Mouse (Mus musculus): ENCODE measurements at regions not wholly inside any gene's neighbourhood (a gene's known extent, or its start where the extent isn't known, plus 50 kb on each side); places are given as distances from the start of the nearest gene placed in this dataset.
A peak's percentile ranks its signal among the peaks of the same experiment; 100 is the strongest.
"Not testable (repeated sequence)": the region's sequence is repeated elsewhere in the genome, so short reads cannot be mapped to it uniquely, and the experiment has no call there.

DNA sequence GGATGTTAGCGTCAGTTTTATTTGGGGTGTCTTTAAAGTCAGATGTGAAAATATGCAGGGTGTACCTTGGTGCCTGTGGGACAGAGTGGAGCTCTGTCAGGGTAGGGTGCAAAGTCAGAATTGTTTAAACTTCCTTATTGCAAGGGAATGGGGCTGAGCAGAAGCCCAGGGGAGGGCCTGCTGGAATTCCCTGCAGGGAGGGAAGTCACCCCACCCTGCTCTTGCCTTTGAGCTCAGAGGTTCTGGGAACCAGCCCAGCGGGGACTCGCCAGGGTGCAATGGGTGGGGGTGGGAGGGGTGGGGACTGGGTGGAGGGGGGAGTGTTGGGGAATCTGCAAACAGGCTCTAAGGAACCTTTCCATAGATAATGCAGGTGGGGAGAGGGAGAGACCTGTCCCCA lies 508.6 kb downstream of the Zfp704 start:
- WGBS (ENCODE audit: insufficient replicate concordance) = 36% methylated on average over 3 of the region's 3 CpGs
- no peak overlapping the region for H3K9ac ChIP-seq
- no peaks in the 10 kb centered on the region; the same call in 1 of the 2 replicates for H3K4me1 ChIP-seq (replicated peaks)
- no peak overlapping the region for H3K4me2 ChIP-seq
- ATAC-seq (ENCODE audit: low read depth) (no peak), DNase-seq (no peak)
- no peak overlapping the region for H3K27ac ChIP-seq
- no peaks in the 10 kb centered on the region for H3K36me3 ChIP-seq
- H3K9me3 ChIP-seq (replicated peaks) = no peaks in the 10 kb centered on the region
- no peak overlapping the region for H3K4me3 ChIP-seq (replicated peaks)
- no peaks in the 10 kb centered on the region for H3K27me3 ChIP-seq

DNA sequence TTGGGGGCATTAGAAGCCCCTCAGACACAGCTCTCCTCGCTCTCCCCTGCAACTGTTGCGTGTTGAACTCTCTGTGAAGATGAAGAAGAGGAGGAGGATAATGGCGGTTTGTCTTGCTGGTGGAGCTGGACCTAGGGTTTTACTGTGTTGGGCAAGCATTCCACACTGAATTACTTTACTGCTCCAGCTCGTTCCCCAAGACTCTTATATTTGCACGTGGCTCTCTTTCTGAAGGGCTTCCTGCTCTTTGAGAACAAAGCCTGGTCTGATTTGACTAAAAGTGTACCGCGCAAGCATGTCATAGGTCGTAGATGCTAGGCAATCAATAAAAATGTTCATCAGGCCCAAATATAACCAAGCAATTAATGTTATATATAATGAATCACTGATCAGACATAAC lies 509.1 kb downstream of the Zfp704 start:
- Histone ChIP-seq H3K27ac (no peak overlapping the region), H3K36me3 (no peaks in the 10 kb centered on the region)

DNA sequence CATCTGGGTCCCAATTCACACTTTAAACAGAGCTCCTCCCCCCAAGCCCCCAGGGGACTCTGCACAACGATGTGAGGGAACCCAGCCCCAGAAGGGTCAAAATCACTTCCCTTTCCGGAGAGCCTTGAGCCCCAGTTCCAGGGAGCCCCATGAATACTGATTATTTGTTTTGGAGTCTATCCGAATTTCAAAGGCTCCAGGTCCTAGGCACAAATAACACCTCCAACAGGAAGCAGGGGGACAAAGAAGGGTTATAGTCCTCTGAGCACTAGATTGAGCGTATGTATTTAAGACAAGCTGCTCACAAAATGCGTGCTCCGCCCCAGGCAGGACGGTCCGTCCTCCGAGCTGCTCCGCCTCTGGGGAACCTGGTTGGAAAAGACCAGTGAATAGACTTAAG lies 511.4 kb downstream of the Zfp704 start:
- 66% methylated on average over 10 of the region's 10 CpGs for WGBS (ENCODE audit: insufficient replicate concordance)
- ATAC-seq (ENCODE audit: low read depth) = no peak
- no peak overlapping the region for H3K9ac ChIP-seq

More for the DNA sequence above, 509.1 kb downstream of the Zfp704 start:
- DNase-seq (no peak), ATAC-seq (ENCODE audit: low read depth) (no peak)
- WGBS (ENCODE audit: insufficient replicate concordance) = 70% methylated on average over 8 of the region's 8 CpGs
- no peak overlapping the region for H3K9ac ChIP-seq
- H3K27me3 ChIP-seq = no peaks in the 10 kb centered on the region
- no peak overlapping the region for H3K4me2 ChIP-seq
- no peaks in the 10 kb centered on the region for H3K9me3 ChIP-seq (replicated peaks)
- no peak overlapping the region for H3K4me3 ChIP-seq (replicated peaks)
- H3K4me1 ChIP-seq (replicated peaks) = no peaks in the 10 kb centered on the region; the same call in 1 of the 2 replicates

DNA sequence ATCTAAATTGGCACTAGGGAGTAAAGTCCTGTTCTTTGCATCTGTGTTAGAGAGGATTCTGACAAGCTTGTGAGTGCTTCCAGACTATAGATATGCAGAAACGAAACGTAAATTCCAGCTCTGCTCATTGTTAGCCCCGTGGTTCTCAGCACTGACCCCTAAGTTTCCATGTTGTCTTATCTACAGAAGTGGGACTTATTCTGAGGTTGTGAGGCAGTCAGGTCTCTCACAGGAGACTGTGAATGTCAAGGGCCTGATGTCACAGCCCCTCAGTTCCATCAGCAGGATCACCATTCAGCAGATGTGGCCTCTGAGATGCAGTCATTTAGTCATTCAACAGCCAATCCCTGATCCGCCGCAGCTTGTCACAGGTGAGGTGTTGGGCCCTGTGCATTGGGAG lies 525.8 kb downstream of the Zfp704 start:
- Histone ChIP-seq H3K9ac (no peak overlapping the region), H3K27me3 (no peaks in the 10 kb centered on the region), H3K4me1 (replicated peaks) (no peaks in the 10 kb centered on the region), H3K36me3 (no peaks in the 10 kb centered on the region), H3K4me3 (replicated peaks) (no peak overlapping the region), H3K9me3 (replicated peaks) (no peaks in the 10 kb centered on the region), H3K27ac (no peak overlapping the region), H3K4me2 (no peak overlapping the region)
- WGBS (ENCODE audit: insufficient replicate concordance) = 63% methylated on average over 5 of the region's 5 CpGs
- ATAC-seq (ENCODE audit: low read depth) (no peak), DNase-seq (no peak)

More for the DNA sequence above, 511.4 kb downstream of the Zfp704 start:
- Histone ChIP-seq H3K27ac (no peak overlapping the region), H3K36me3 (no peaks in the 10 kb centered on the region), H3K27me3 (no peaks in the 10 kb centered on the region), H3K4me2 (no peak overlapping the region), H3K4me3 (replicated peaks) (no peak overlapping the region), H3K9me3 (replicated peaks) (no peaks in the 10 kb centered on the region), H3K4me1 (replicated peaks) (no peaks in the 10 kb centered on the region)
- DNase-seq = no peak

DNA sequence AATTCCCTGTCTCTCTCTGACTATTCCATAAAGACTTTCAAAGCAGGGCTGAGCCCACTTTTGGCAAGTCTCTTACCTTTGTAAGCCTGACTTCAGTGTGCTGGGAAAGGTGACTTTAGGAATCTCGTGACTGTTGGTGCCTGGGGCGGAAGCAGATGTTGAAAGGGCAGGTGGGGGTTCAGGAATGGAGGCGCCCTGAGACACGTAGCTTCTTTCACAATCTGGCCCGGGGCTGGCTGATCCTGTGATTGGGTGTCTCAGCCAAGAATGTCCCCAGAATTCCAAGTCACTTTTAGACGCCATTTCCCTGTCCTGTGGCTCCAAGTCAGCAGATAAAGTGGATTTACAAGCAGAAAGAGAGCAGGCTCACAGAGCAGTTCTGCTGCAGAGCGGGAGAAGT lies 527.8 kb downstream of the Zfp704 start:
- Histone ChIP-seq H3K36me3 (no peaks in the 10 kb centered on the region), H3K27me3 (no peaks in the 10 kb centered on the region), H3K4me3 (replicated peaks) (no peak overlapping the region), H3K9me3 (replicated peaks) (no peaks in the 10 kb centered on the region), H3K4me1 (replicated peaks) (no peaks in the 10 kb centered on the region), H3K27ac (no peak overlapping the region), H3K4me2 (no peak overlapping the region), H3K9ac (no peak overlapping the region)
- DNase-seq = no peak
- 52% methylated on average over 7 of the region's 7 CpGs for WGBS (ENCODE audit: insufficient replicate concordance)
- ATAC-seq (ENCODE audit: low read depth) = no peak

DNA sequence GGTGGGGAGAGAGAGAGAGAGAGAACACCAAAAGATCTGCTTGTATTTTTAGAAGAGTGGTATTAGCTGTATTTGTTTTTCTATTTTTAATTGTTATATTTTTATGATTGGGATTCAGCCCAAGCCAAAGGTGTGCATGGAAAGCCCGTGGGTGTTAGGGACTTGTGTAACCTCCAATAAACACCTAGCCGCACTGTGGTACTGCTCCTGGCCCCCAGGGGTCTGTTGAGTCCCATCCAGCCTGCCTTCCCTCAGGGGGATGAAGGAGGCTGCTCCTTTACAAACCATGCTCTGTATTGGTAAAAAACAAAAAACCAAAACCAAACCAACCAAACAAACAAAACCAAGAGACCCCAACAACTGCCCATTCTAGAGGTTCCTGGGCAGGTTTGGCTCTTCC lies 531.7 kb downstream of the Zfp704 start:
- H3K27me3 ChIP-seq = no peaks in the 10 kb centered on the region
- DNase-seq = no peak
- H3K4me3 ChIP-seq (replicated peaks) = no peak overlapping the region
- no peaks in the 10 kb centered on the region for H3K4me1 ChIP-seq (replicated peaks)
- 68% methylated on average over 2 of the region's 2 CpGs for WGBS (ENCODE audit: insufficient replicate concordance)
- H3K27ac ChIP-seq = no peak overlapping the region
- H3K4me2 ChIP-seq = no peak overlapping the region
- no peak for ATAC-seq (ENCODE audit: low read depth)
- H3K9ac ChIP-seq = no peak overlapping the region
- H3K9me3 ChIP-seq (replicated peaks) = no peaks in the 10 kb centered on the region
- no peaks in the 10 kb centered on the region for H3K36me3 ChIP-seq

DNA sequence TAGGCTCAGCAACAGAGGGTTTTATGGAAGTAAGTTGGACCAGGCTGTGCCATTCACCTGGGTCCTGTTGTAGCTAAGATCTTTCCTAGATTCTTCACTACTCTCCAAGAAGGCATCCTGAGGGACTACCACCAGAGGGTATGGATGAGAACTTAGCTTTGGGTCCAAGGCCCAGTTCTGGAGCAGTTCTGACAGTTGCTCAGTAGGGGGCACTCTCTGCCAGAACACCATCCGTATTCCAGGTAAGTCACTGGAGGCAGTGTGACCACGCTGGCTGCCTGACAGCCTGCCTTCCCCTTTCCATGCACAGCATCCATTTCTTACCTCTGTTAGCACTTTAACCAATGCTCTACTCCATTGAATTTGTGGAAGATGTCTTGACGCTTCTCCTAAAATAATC lies 533.2 kb downstream of the Zfp704 start:
- H3K4me1 ChIP-seq (replicated peaks) = no peaks in the 10 kb centered on the region
- no peak overlapping the region for H3K27ac ChIP-seq
- WGBS (ENCODE audit: insufficient replicate concordance) = 18% methylated on average over 3 of the region's 3 CpGs
- no peaks in the 10 kb centered on the region for H3K36me3 ChIP-seq
- H3K9ac ChIP-seq = no peak overlapping the region
- DNase-seq = no peak
- no peaks in the 10 kb centered on the region for H3K27me3 ChIP-seq
- no peak overlapping the region for H3K4me3 ChIP-seq (replicated peaks)
- no peaks in the 10 kb centered on the region for H3K9me3 ChIP-seq (replicated peaks)
- ATAC-seq (ENCODE audit: low read depth) = no peak
- H3K4me2 ChIP-seq = no peak overlapping the region

DNA sequence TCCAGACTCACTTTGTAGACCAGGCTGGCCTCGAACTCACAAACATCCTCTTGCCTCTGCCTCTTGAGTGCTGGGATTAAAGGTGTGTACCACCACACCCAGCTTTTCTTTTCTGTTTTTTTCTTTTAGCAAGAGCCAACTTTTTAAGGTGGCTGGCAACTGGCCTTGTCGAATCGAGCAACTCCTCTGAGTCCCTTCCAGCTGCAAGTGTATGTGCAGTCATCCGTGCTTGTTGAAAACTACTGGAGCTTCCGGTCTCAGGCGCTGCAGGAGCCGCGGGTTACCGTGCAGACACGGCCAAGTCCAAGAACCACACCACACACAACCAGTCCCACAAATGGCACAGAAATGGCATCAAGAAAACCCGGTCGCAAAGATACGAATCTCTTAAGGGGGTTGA lies 537.4 kb downstream of the Zfp704 start:
- H3K27ac ChIP-seq; ATAC-seq (ENCODE audit: low read depth); DNase-seq; H3K27me3 ChIP-seq; H3K9ac ChIP-seq; H3K4me1 ChIP-seq (replicated peaks); H3K9me3 ChIP-seq (replicated peaks); H3K4me2 ChIP-seq; H3K36me3 ChIP-seq; H3K4me3 ChIP-seq (replicated peaks): not testable (repeated sequence)
- WGBS (ENCODE audit: insufficient replicate concordance) = 80% methylated on average over 13 of the region's 13 CpGs

DNA sequence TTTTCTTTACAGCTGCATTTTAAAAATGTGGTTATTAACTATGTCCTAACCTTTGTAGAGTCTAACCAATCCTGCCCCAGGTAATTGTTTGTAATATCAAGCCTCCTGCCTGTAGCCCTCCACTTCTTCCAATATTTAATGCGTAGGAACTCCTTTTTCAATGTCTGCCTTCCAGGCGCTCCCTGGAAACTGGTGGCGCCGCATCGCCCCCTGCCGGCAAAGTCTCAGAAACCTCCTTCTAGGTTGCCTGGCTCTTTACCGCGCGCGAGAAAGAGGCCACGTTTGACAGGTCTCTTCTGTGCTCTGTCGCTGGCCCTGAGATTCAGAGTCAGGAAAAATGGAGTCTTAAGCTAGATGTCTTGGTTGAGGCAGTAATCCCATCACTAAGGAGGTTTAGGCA lies 542.8 kb downstream of the Zfp704 start:
- H3K27me3 ChIP-seq = no peaks in the 10 kb centered on the region
- WGBS (ENCODE audit: insufficient replicate concordance) = 5% methylated on average over 12 of the region's 12 CpGs
- H3K9me3 ChIP-seq (replicated peaks) = no peaks in the 10 kb centered on the region

DNA sequence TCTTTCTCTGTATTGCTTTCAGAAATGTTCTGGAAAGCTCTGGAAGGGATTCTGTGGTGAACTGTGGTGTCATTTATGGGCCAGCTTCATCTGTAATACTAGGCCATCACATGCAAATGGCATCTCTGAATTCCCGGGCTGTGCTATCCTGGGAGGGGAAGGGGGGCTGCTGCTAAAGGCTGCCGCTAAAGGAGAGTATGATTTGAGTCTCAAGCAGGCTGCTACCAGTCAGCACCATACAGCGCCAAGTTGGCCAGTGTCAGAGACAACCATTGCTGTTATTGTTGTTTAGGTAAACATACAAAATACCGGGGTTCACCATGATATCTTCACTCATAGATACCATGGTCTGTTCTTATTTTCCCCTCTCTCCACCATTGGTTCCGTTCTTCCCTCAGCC lies 543.5 kb downstream of the Zfp704 start:
- no peaks in the 10 kb centered on the region for H3K27me3 ChIP-seq
- H3K36me3 ChIP-seq = no peaks in the 10 kb centered on the region
- no peak overlapping the region for H3K27ac ChIP-seq
- no peak for DNase-seq
- H3K4me2 ChIP-seq = no peak overlapping the region
- H3K9me3 ChIP-seq (replicated peaks) = no peaks in the 10 kb centered on the region
- 68% methylated on average over 5 of the region's 5 CpGs for WGBS (ENCODE audit: insufficient replicate concordance)
- H3K4me1 ChIP-seq (replicated peaks) = no peaks in the 10 kb centered on the region
- H3K4me3 ChIP-seq (replicated peaks) = no peak overlapping the region
- H3K9ac ChIP-seq = no peak overlapping the region
- no peak for ATAC-seq (ENCODE audit: low read depth)

More for the DNA sequence above, 542.8 kb downstream of the Zfp704 start:
- no peak overlapping the region for H3K4me3 ChIP-seq (replicated peaks)
- H3K4me1 ChIP-seq (replicated peaks) = no peaks in the 10 kb centered on the region
- H3K4me2 ChIP-seq = no peak overlapping the region
- H3K9ac ChIP-seq = no peak overlapping the region
- H3K27ac ChIP-seq = no peak overlapping the region
- H3K36me3 ChIP-seq = no peaks in the 10 kb centered on the region
- ATAC-seq (ENCODE audit: low read depth) (no peak), DNase-seq (peak; percentile 42)

DNA sequence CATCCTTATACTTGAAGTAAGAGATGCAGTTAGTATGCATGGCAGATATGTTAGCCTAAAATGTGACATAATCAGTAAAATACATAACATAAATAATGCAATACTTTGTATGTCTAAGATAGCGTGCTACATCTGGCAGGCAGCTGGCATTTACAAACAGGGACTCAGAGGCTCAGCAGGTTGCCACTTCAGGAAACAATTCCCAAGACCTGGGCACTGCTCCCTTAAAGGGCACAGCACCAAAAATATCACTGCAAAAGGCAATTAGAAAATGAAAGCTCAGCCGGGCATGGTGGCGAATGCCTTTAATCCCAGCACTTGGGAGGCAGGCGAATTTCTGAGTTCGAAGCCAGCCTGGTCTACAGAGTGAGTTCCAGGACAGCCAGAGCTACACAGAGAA lies 544.0 kb downstream of the Zfp704 start:
- Histone ChIP-seq H3K4me2 (no peak overlapping the region), H3K9me3 (replicated peaks) (no peaks in the 10 kb centered on the region), H3K4me1 (replicated peaks) (no peaks in the 10 kb centered on the region), H3K9ac (no peak overlapping the region), H3K27me3 (no peaks in the 10 kb centered on the region), H3K4me3 (replicated peaks) (no peak overlapping the region), H3K36me3 (no peaks in the 10 kb centered on the region), H3K27ac (no peak overlapping the region)
- no peak for ATAC-seq (ENCODE audit: low read depth)
- 82% methylated on average over 5 of the region's 5 CpGs for WGBS (ENCODE audit: insufficient replicate concordance)
- DNase-seq = no peak

DNA sequence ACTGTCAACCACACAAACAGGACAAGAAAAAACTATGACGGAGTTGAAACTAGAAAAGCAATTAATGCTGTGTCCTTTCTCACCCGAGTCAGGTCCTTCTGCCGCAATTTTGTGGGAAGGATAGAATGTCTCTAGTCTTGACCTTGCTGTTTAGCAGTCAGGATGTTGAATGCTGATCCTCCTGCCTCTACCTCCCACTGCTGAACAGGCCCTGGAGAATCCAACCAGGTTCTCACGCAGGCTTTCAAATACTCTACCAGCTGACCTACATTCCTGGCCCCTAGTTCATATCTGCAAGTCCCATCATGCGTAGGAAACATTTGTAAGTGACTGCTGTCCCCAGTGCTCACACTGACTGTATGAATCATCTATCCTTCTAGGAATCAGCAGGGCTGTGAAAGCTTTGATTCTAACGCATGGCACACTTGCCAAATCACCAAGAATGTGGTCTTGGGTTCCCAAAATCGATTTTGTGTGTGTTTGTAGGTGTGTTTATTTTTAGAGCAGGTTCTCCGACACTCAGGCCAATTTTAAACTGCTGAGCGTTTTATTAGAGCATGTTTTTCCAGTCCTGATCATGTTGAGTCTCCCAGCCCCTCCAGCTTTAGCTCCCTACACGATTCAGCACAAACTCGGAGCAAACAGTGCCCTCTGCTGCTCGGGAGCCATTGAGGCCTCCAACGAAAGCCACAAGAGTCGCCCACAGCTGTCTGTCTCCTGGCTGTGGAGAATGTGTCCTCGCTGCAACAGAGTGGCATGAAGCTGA lies 545.4 kb downstream of the Zfp704 start:
- DNase-seq (no peak), ATAC-seq (ENCODE audit: low read depth) (no peak)
- Histone ChIP-seq H3K27me3 (no peaks in the 10 kb centered on the region), H3K4me1 (replicated peaks) (no peaks in the 10 kb centered on the region), H3K27ac (no peak overlapping the region), H3K9ac (no peak overlapping the region), H3K36me3 (no peaks in the 10 kb centered on the region), H3K9me3 (replicated peaks) (no peaks in the 10 kb centered on the region), H3K4me3 (replicated peaks) (no peak overlapping the region), H3K4me2 (no peak overlapping the region)
- WGBS (ENCODE audit: insufficient replicate concordance) = 34% methylated on average over 15 of the region's 15 CpGs

Measured in liver, embryonic 13.5 days (tissue).